Mouse (Mus musculus) MEL (cell line): ENCODE results near the gene Erc2. TPM values are rescaled to one million over a fixed set of nuclear protein-coding genes. Genes with fewer than 3 reads are reported as not detected.

ENCODE experiments used
- DNase-seq: peaks from one replicate; pipeline ENCODE4 v3.0.0; 2011; ENCODE audit warnings: low read depth, low spot score
- H3K27ac ChIP-seq: 2 replicates; pipeline ENCODE4 v1.5.1; 2012; ENCODE audit warnings: low read depth, mild to moderate bottlenecking, control low read depth, low read length, moderate library complexity; ENCODE audit not compliant: control insufficient read depth
- H3K27me3 ChIP-seq, 2 experiments: fragments of 150-350 bp in 1 of 2; sonication (generic) in 1 of 2; 2 replicates each; pipeline ENCODE4 v1.6.1; 2012; ENCODE audit warnings: low read length in 2 of 2, mild to moderate bottlenecking in 2 of 2, improper control_type of control experiment in 1 of 2, moderate library complexity in 1 of 2; ENCODE audit not compliant: insufficient read depth in 2 of 2, control insufficient read depth in 1 of 2
- H3K36me3 ChIP-seq, 2 experiments: 2 replicates each; pipeline ENCODE4 v1.6.1; 2012 to 2014; ENCODE audit warnings: low read length in 2 of 2, improper control_type of control experiment in 1 of 2, inconsistent platforms in 1 of 2, mild to moderate bottlenecking in 1 of 2; ENCODE audit not compliant: insufficient read depth in 2 of 2, control insufficient read depth in 1 of 2
- H3K4me1 ChIP-seq, 2 experiments: fragments of 150-350 bp in 1 of 2; sonication (generic) in 1 of 2; 2 replicates each; pipeline ENCODE4 v1.6.1; 2012; ENCODE audit warnings: low read length in 2 of 2, improper control_type of control experiment in 1 of 2, mild to moderate bottlenecking in 1 of 2; ENCODE audit not compliant: insufficient read depth in 2 of 2, control insufficient read depth in 1 of 2
- H3K4me3 ChIP-seq, 2 experiments: fragments of 150-350 bp in 1 of 2; sonication (generic) in 1 of 2; 2 replicates each; pipeline ENCODE4 v1.5.1; 2012; ENCODE audit warnings: low read depth in 2 of 2, low read length in 2 of 2, mild to moderate bottlenecking in 2 of 2, moderate library complexity in 2 of 2, control low read depth in 1 of 2, improper control_type of control experiment in 1 of 2; ENCODE audit not compliant: control insufficient read depth in 1 of 2, insufficient read depth in 1 of 2
- H3K79me2 ChIP-seq: 2 replicates; pipeline ENCODE4 v1.6.1; 2012; ENCODE audit warnings: mild to moderate bottlenecking, low read length, moderate library complexity; ENCODE audit not compliant: control insufficient read depth, poor library complexity, insufficient read depth
- H3K9ac ChIP-seq: 2 replicates; pipeline ENCODE4 v1.6.1; 2012; ENCODE audit warnings: low read depth, mild to moderate bottlenecking, control low read depth, low read length, moderate library complexity; ENCODE audit not compliant: control insufficient read depth, poor library complexity, severe bottlenecking
- H3K9me3 ChIP-seq: fragments of 150-350 bp; sonication (generic); replicated peaks from 2 replicates; pipeline ENCODE4 v1.6.1; 2012; ENCODE audit warnings: mild to moderate bottlenecking, low read length, improper control_type of control experiment, moderate library complexity; ENCODE audit not compliant: insufficient read depth
- BHLHE40 ChIP-seq: IDR thresholded peaks from 2 replicates; pipeline ENCODE4 v1.6.1; 2012; ENCODE audit warnings: low read depth, mild to moderate bottlenecking, inconsistent platforms, low read length, improper control_type of control experiment, borderline replicate concordance
- CHD1 ChIP-seq: IDR thresholded peaks from 2 replicates; pipeline ENCODE4 v1.6.1; 2012; ENCODE audit warnings: low read depth, mild to moderate bottlenecking, inconsistent platforms, low read length, improper control_type of control experiment
- CHD2 ChIP-seq: IDR thresholded peaks from 2 replicates; pipeline ENCODE4 v1.6.1; 2011; ENCODE audit warnings: low read length, improper control_type of control experiment
- GABPA ChIP-seq: IDR thresholded peaks from 2 replicates; pipeline ENCODE4 v1.6.1; 2012; ENCODE audit warnings: low read depth, mild to moderate bottlenecking, inconsistent platforms, low read length, improper control_type of control experiment, moderate library complexity
- HCFC1 ChIP-seq: IDR thresholded peaks from 2 replicates; pipeline ENCODE4 v1.6.1; 2012; ENCODE audit warnings: low read depth, mild to moderate bottlenecking, inconsistent platforms, low read length, improper control_type of control experiment, moderate library complexity
- JUND ChIP-seq: IDR thresholded peaks from 2 replicates; pipeline ENCODE4 v1.6.1; 2011; ENCODE audit warnings: low read depth, mild to moderate bottlenecking, improper control_type of control experiment, low read length
- MAFK ChIP-seq: IDR thresholded peaks from 2 replicates; pipeline ENCODE4 v1.6.1; 2011; ENCODE audit warnings: low read depth, mild to moderate bottlenecking, low read length, improper control_type of control experiment, borderline replicate concordance
- MXI1 ChIP-seq: IDR thresholded peaks from 2 replicates; pipeline ENCODE4 v1.6.1; 2011; ENCODE audit warnings: mild to moderate bottlenecking, low read depth, low read length, improper control_type of control experiment
- MYB ChIP-seq: IDR thresholded peaks from 2 replicates; pipeline ENCODE4 v1.6.1; 2011; ENCODE audit warnings: mild to moderate bottlenecking, low read depth, low read length, improper control_type of control experiment
- MYC ChIP-seq: IDR thresholded peaks from 2 replicates; pipeline ENCODE4 v1.6.1; 2011; ENCODE audit warnings: low read depth, mild to moderate bottlenecking, low read length, improper control_type of control experiment, moderate library complexity
- NRF1 ChIP-seq: IDR thresholded peaks from 2 replicates; pipeline ENCODE4 v1.6.1; 2014; ENCODE audit warnings: low read depth, mild to moderate bottlenecking, inconsistent platforms, low read length, improper control_type of control experiment, moderate library complexity; ENCODE audit not compliant: poor library complexity, insufficient read depth, severe bottlenecking
- RCOR1 ChIP-seq: IDR thresholded peaks from 2 replicates; pipeline ENCODE4 v1.6.1; 2012; ENCODE audit warnings: low read depth, mild to moderate bottlenecking, inconsistent platforms, low read length, improper control_type of control experiment
- SIN3A ChIP-seq: IDR thresholded peaks from 2 replicates; pipeline ENCODE4 v1.6.1; 2012; ENCODE audit warnings: low read length, improper control_type of control experiment, inconsistent platforms
- SMC3 ChIP-seq: IDR thresholded peaks from 2 replicates; pipeline ENCODE4 v1.6.1; 2011; ENCODE audit warnings: low read depth, low read length, improper control_type of control experiment
- TBP ChIP-seq: IDR thresholded peaks from 2 replicates; pipeline ENCODE4 v1.8.0; 2011; ENCODE audit warnings: low read depth, low read length, improper control_type of control experiment
- TCF12 ChIP-seq: IDR thresholded peaks from 2 replicates; pipeline ENCODE4 v1.6.1; 2014; ENCODE audit warnings: low read depth, mild to moderate bottlenecking, inconsistent platforms, low read length, improper control_type of control experiment, moderate library complexity
- ZKSCAN1 ChIP-seq: IDR thresholded peaks from 2 replicates; pipeline ENCODE4 v1.6.1; 2012; ENCODE audit warnings: low read depth, mild to moderate bottlenecking, inconsistent platforms, low read length, improper control_type of control experiment, moderate library complexity
- ZMIZ1 ChIP-seq: IDR thresholded peaks from 2 replicates; pipeline ENCODE4 v1.6.1; 2012; ENCODE audit warnings: low read depth, mild to moderate bottlenecking, inconsistent platforms, low read length, improper control_type of control experiment, moderate library complexity
- polyA plus RNA-seq, 2 experiments: library from polyadenylated mRNA; stranded (reverse) in 1 of 2; unstranded in 1 of 2; fragments of >175 nt in 1 of 2; fragments of >200 nt in 1 of 2; gene quantifications; 2 replicates each; pipeline versions ENCODE4 v1.2.1 to v1.2.4; 2012; ENCODE audit warnings: low replicate concordance in 2 of 2, low read depth in 1 of 2; ENCODE audit not compliant: insufficient read length in 2 of 2, insufficient read depth in 1 of 2, missing spikeins in 1 of 2
- total RNA-seq: library from RNA; depleted of rRNA; stranded (reverse); fragments of 300-350 nt; gene quantifications from 2 replicates; pipeline ENCODE4 v1.2.3, GENCODE M21; 2012

Erc2 gene
- total and polyA plus RNA-seq, 3 experiments, result not detected

DNA sequence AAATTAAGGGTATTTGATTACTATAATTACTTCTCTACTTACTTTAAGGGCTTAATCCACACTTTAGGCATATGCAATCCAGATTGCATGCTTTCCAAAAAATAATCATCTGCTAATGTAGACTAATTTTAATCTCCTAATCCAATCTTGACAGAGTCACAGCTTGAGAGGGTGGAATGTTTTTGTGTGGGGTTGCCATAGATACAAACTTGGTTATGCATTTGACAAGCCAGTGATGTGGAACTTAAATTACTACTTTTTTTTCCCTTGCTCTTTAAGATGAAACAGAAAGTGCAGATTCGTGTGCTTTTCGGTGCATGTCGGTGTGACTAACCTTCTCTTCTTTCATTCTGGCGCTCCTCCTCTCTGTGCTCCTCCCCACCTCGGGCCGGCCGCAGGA lies 694.6 kb downstream of the Erc2 start:
- no peaks in the 10 kb centered on the region for H3K79me2 ChIP-seq
- DNase-seq, result no peak
- TF ChIP-seq TCF12 (no peak), ZMIZ1 (no peak), ZKSCAN1 (no peak), RCOR1 (no peak)
- no peak overlapping the region for H3K9ac ChIP-seq
- no peaks in the 10 kb centered on the region for H3K27me3 ChIP-seq
- no peaks in the 10 kb centered on the region for H3K4me1 ChIP-seq
- no peaks in the 10 kb centered on the region for H3K36me3 ChIP-seq
- H3K9me3 ChIP-seq, result no peaks in the 10 kb centered on the region
- H3K27ac ChIP-seq, result no peak overlapping the region
- no peak overlapping the region for H3K4me3 ChIP-seq

DNA sequence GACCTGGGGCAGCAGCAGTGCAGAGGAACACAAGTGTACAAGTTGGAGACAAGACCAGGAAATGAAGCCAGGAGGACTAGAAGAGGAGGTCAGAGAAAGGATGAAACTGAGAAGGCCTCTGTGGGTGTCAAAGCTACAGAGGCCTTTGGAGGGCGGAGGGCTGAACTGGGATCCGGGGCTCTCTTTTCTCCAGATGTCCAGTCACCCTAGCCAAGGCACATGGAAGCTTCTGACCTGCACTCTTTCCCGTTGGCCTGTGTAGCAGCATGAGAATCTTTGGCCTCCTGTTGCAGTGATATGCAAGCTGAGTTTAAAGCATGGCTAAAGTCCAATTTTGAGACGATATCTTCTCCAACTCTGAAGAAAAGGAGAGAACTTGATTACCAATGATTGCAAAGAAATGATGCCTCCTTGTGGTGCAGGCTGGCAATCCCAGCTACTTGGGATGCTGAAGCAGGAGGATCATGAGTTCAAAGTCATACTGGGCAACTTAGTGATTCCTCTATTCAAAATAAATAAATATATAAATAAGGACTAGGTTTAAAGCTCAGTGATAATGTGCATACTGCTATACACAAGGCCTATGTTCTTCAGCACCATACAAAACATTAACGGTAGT lies 699.8 kb downstream of the Erc2 start:
- Histone ChIP-seq H3K9me3 (no peaks in the 10 kb centered on the region), H3K4me1 (no peaks in the 10 kb centered on the region)

DNA sequence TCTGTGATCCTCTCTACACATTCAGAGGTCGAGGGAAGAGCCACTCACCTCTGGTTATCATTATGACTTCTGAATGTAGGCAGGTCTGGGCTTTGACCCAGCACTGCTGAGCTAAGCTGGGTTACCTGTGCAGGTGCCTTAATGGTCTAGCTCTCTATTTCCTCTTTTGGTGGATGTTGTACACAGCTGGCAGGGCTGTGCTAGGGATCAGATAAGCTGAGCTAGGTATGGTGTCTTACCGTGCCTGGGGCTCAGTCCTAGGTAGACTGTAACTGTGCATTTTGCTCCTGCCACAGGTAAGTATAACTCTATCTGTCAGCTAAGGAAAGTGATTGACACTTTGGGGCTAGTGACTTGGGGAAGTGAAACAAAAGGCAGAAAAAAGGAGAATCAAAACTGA lies 701.0 kb downstream of the Erc2 start:
- H3K27me3 ChIP-seq, result no peaks in the 10 kb centered on the region
- no peaks in the 10 kb centered on the region for H3K36me3 ChIP-seq
- H3K9me3 ChIP-seq, result no peaks in the 10 kb centered on the region

More for the DNA sequence above, 699.8 kb downstream of the Erc2 start:
- Histone ChIP-seq H3K4me3 (no peak overlapping the region), H3K27me3 (no peaks in the 10 kb centered on the region), H3K9ac (no peak overlapping the region), H3K36me3 (no peaks in the 10 kb centered on the region), H3K79me2 (no peaks in the 10 kb centered on the region), H3K27ac (no peak overlapping the region)
- no peak for DNase-seq
- TF ChIP-seq TBP, result no peak
- TF ChIP-seq HCFC1, result no peak
- no peak for TF ChIP-seq CHD1

More for the DNA sequence above, 701.0 kb downstream of the Erc2 start:
- H3K4me1 ChIP-seq, result no peaks in the 10 kb centered on the region
- TF ChIP-seq SIN3A, result no peak
- no peak for TF ChIP-seq GABPA
- TF ChIP-seq MAFK, result no peak
- no peak for TF ChIP-seq MYB
- no peak for TF ChIP-seq MYC
- no peak for TF ChIP-seq SMC3
- TF ChIP-seq JUND, result no peak
- TF ChIP-seq NRF1, result no peak
- no peak for TF ChIP-seq CHD2
- no peak for TF ChIP-seq MXI1
- no peak for TF ChIP-seq BHLHE40
- no peak overlapping the region for H3K27ac ChIP-seq
- H3K4me3 ChIP-seq, result no peak overlapping the region
- no peak for DNase-seq
- no peaks in the 10 kb centered on the region for H3K79me2 ChIP-seq
- no peak overlapping the region for H3K9ac ChIP-seq
